Comparison of ENCODE assay signal across 18 mouse cellular contexts in genomic region chr9:113859420-113859819, GRCm38 (mm10).
DNase-seq lines count a peak whose midpoint lies in the region; ATAC-seq and TF ChIP-seq lines count a peak whose summit lies in the region.
"Had no signal": no experiment of that assay in that cellular context is flagged by ENCODE, and none has a peak within 500 bp of the region (broad histone marks: within the 10 kb centered on the region; RNA-seq: fewer than 3 reads in every experiment).

No protein-coding gene starts in this region.

- no peak overlapping the region for H3K27ac ChIP-seq in liver, adult 2 months (replicated peaks; ENCODE audit: insufficient read depth, low read depth, low read length)
- no peak overlapping the region for H3K27ac ChIP-seq in liver, embryonic 11.5 days (ENCODE audit: low read depth, low read length)
- H3K27ac ChIP-seq: forebrain, embryonic 15.5 days; hindbrain, embryonic 14.5 days; lung, embryonic 15.5 days; midbrain, embryonic 12.5 days; neural tube, embryonic 13.5 days had no signal

- H3K9ac ChIP-seq in liver, adult 2 months (ENCODE audit: low read depth, low read length): no peak overlapping the region
- H3K9ac ChIP-seq in liver, embryonic 11.5 days (ENCODE audit: low read depth, low read length): no peak overlapping the region
- H3K9ac ChIP-seq: forebrain, embryonic 15.5 days; hindbrain, embryonic 14.5 days; lung, embryonic 15.5 days; midbrain, embryonic 12.5 days; neural tube, embryonic 13.5 days had no signal

- H3K9me3 ChIP-seq in liver, embryonic 11.5 days (ENCODE audit: control insufficient read depth, low read length): no peaks in the 10 kb centered on the region
- H3K9me3 ChIP-seq: forebrain, embryonic 15.5 days; lung, embryonic 15.5 days; midbrain, embryonic 12.5 days; neural tube, embryonic 13.5 days had no signal

- no peak for ATAC-seq in liver, embryonic 11.5 days (replicated peaks; ENCODE audit: low FRiP score)
- ATAC-seq in megakaryocyte, adult 5-6 weeks (ENCODE audit: poor library complexity, severe bottlenecking): peak; percentile 63
- ATAC-seq: forebrain, embryonic 15.5 days had no signal

- DNase-seq in liver, adult 2 months (ENCODE audit: extremely low read depth, low read depth, low spot score): peak; percentile 3
- no peak for DNase-seq in liver, embryonic 11.5 days (ENCODE audit: low spot score)
- DNase-seq in CD4-positive helper T cell, adult 2 months (ENCODE audit: low read depth, low spot score): peak; percentile 39
- DNase-seq in adrenal gland, postnatal 14 days: peak; percentile 76
- DNase-seq in kidney, postnatal 4 days: no peak
- no peak for DNase-seq in heart, postnatal 4 days
- DNase-seq in thymus, adult 18-20 months: no peak
- DNase-seq: gastrocnemius, postnatal 25 days; kidney, adult 8-10 months; layer of hippocampus, adult 9-11 months; right cerebral cortex, postnatal 14 days; thymus, postnatal 36 days had no signal

- 83% methylated on average over 5 of the region's 5 CpGs for WGBS in liver, adult 2 months
- WGBS in liver, embryonic 11.5 days: 49% methylated on average over 5 of the region's 5 CpGs

- H3K36me3 ChIP-seq in liver, adult 2 months (ENCODE audit: control insufficient read depth, insufficient read depth, low read length): peaks cover 18% of the 10 kb centered on the region
- 0 out of 2 replicates have a peak, but pooled peaks cover 2% of the 10 kb centered on the region for H3K36me3 ChIP-seq in liver, embryonic 11.5 days (ENCODE audit: control insufficient read depth, insufficient read depth, low read length)

- TF ChIP-seq POLR2A in liver, adult 2 months (IDR thresholded peaks at IDR 0.05; ENCODE audit: extremely low read depth, insufficient read depth, low read length): no peak

- no peak overlapping the region for H3K4me3 ChIP-seq in liver, adult 2 months (ENCODE audit: insufficient read depth, low read depth, low read length)
- no peak overlapping the region for H3K4me3 ChIP-seq in liver, embryonic 11.5 days (ENCODE audit: low read depth, low read length)
- H3K4me3 ChIP-seq: forebrain, embryonic 15.5 days; lung, embryonic 15.5 days; midbrain, embryonic 12.5 days; neural tube, embryonic 13.5 days had no signal

- no peaks in the 10 kb centered on the region for H3K79me2 ChIP-seq in liver, adult 2 months (ENCODE audit: control insufficient read depth, insufficient read depth, low read length)

- no peak for TF ChIP-seq CTCF in liver, adult 2 months (IDR thresholded peaks at IDR 0.05; ENCODE audit: low read depth, low read length)

- no peaks in the 10 kb centered on the region for H3K27me3 ChIP-seq in liver, adult 2 months (ENCODE audit: control insufficient read depth, insufficient read depth, low read length)
- no peaks in the 10 kb centered on the region for H3K27me3 ChIP-seq in liver, embryonic 11.5 days (replicated peaks; ENCODE audit: control insufficient read depth, insufficient read depth, low read length)
- H3K27me3 ChIP-seq: forebrain, embryonic 15.5 days; lung, embryonic 15.5 days; midbrain, embryonic 12.5 days; neural tube, embryonic 13.5 days had no signal

- no peak overlapping the region for H3K4me2 ChIP-seq in liver, embryonic 11.5 days
- H3K4me2 ChIP-seq: forebrain, embryonic 15.5 days; hindbrain, embryonic 14.5 days; lung, embryonic 15.5 days; midbrain, embryonic 12.5 days; neural tube, embryonic 13.5 days had no signal

- no peaks in the 10 kb centered on the region for H3K4me1 ChIP-seq in liver, adult 2 months (ENCODE audit: control insufficient read depth, insufficient read depth, low read length)
- H3K4me1 ChIP-seq in liver, embryonic 11.5 days (replicated peaks; ENCODE audit: control insufficient read depth, insufficient read depth, low read length): peaks cover 19% of the 10 kb centered on the region
- H3K4me1 ChIP-seq: forebrain, embryonic 15.5 days; lung, embryonic 15.5 days; midbrain, embryonic 12.5 days; neural tube, embryonic 13.5 days had no signal

Comparison
In these comparisons a context has a peak if more than half of its experiments do, and no peak if none do; other contexts are left out.
1. DNase-seq: peak in liver, adult 2 months (single experiment), CD4-positive helper T cell, adult 2 months (single experiment) and adrenal gland, postnatal 14 days (single experiment); none in liver, embryonic 11.5 days (single experiment), kidney, postnatal 4 days (0 of 2), heart, postnatal 4 days (single experiment) and thymus, adult 18-20 months (0 of 2).